Mouse (Mus musculus) macrophage (primary cell): ENCODE measurements around the gene Aqr. TPM values are rescaled to one million over a fixed set of nuclear protein-coding genes. Genes with fewer than 3 reads are reported as not detected.

Experiments
- H3K27ac ChIP-seq: fragments of 350-480 bp; formaldehyde crosslinking; 2 replicates; pipeline ENCODE4 v1.9.0; 2021
- H3K36me3 ChIP-seq: fragments of 350-480 bp; formaldehyde crosslinking; 2 replicates; pipeline ENCODE4 v1.9.0; 2021; ENCODE audit errors: inconsistent target
- H3K4me3 ChIP-seq: fragments of 350-480 bp; formaldehyde crosslinking; 2 replicates; pipeline ENCODE4 v1.9.0; 2021; ENCODE audit errors: inconsistent target
- H3K79me2 ChIP-seq: fragments of 350-480 bp; formaldehyde crosslinking; 2 replicates; pipeline ENCODE4 v1.9.0; 2021; ENCODE audit errors: inconsistent target
- WGBS: methylation state at CpG from one replicate; pipeline ENCODE4 v1.1.7; 2026; ENCODE audit warnings: inconsistent platforms; ENCODE audit not compliant: missing documents; 5-methylcytosine and 5-hydroxymethylcytosine counted together
- polyA plus RNA-seq: library from polyadenylated mRNA; stranded (reverse); fragments of 250-400 nt; gene quantifications from 3 replicates; pipeline ENCODE4 v1.2.4, GENCODE M21; 2018; ENCODE audit warnings: inconsistent platforms

Aqr gene
- polyA plus RNA-seq, 1 experiment from 2014 or later, result 41.1 TPM

DNA sequence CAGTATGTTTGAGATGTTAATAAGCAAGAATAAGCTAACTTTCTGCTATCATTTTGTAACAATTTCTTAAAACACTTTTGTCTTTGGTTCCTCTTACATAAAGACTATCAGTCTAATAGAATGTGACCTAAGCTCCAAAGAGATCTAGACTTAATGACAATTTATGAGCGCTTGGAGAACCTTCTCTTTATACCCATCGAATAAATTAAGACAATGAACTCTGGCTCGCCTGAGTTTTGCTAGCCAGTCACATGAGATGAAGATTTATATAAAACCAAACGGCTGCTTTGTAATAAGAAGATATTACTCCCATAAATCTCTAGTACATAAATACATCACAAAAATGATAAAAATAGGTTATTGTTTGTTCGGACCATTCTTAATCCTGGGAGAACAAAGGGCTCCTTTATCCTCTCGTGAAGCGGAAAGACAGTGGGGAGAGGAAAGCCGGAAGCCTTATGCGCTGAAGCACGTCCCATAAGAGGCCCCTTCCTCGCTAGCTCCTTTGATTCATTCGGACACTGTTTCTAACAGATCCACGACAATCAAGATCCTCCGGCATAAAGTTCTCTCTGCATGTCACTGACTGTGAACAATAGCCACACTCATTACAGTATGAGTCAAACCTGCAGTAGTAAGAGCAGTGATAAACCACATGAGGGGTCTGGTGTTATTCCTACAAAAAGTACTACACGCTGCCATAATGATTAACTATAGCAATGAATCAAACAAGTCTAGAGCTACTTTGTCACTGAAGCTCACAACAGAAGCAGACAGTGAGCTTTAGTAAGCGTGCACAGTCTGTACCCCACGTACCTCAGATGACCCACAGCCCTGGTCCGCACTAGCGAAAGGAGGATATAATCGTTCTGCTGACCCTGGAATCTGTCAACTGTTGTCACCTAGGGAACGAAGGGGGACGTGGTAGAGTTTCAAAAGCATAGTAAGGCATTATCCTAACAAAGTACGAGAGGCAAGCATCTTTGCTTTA, 79.2 kb downstream of the Aqr start:
- Histone ChIP-seq H3K36me3 (peaks cover 80% of the 10 kb centered on the region), H3K79me2 (no peaks in the 10 kb centered on the region), H3K4me3 (no peak overlapping the region), H3K27ac (no peak overlapping the region)
- 93% methylated on average over 23 of the region's 23 CpGs for WGBS

DNA sequence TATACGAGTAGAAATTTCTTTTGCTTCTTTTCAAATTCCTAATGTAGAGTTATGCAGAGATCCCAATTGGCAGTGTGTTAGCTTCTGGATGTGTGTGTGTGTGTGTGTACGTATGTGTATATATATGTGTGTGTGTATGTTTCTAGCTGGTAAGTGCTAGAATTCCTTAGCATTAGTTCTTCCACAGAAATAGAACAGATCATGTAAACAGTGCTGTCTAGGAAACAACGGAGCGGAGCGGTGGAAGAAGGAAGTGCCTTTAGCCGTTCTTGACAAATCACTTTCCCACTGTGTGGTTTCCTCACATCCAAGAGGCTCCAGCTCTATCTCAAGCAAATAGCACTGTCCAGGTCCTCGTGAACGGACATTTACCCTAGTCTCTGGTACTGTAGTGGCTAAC, 80.4 kb downstream of the Aqr start:
- no peak overlapping the region for H3K4me3 ChIP-seq
- no peak overlapping the region for H3K27ac ChIP-seq
- H3K79me2 ChIP-seq, result no peaks in the 10 kb centered on the region
- WGBS, result 90% methylated on average over 8 of the region's 8 CpGs
- peaks cover 80% of the 10 kb centered on the region; the same call in 1 of the 2 replicates for H3K36me3 ChIP-seq

DNA sequence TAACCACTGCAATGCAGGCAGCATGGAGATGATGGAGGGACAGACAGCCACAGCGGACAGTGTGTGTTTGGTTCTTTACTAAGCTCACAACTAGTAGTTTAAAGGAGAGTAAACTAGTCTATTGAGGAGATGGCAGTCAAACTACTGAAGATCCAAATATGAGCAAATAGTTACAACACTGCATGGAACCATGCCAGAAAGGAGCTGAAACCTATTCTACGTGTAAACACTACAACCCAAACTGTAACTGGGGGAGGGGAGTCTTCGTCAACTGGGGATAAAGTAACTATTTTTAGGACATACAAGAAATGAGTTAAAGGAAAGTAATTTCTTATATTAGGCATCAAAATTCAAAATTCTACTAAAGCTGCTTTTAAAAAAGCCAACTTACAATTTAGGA, 84.4 kb downstream of the Aqr start:
- Histone ChIP-seq H3K36me3 (peaks cover 66% of the 10 kb centered on the region; the same call in 1 of the 2 replicates), H3K79me2 (no peaks in the 10 kb centered on the region), H3K4me3 (no peak overlapping the region), H3K27ac (no peak overlapping the region)
- 92% methylated on average over 3 of the region's 3 CpGs for WGBS

- WGBS, result 95% methylated on average over 9 of the region's 9 CpGs
- Histone ChIP-seq H3K79me2 (no peaks in the 10 kb centered on the region), H3K4me3 (no peak overlapping the region), H3K36me3 (peaks cover 56% of the 10 kb centered on the region; the same call in 1 of the 2 replicates), H3K27ac (no peak overlapping the region)
Observed at GRCm38 (mm10) chr2:114100834-114101233, 86.0 kb downstream of the Aqr start.

DNA sequence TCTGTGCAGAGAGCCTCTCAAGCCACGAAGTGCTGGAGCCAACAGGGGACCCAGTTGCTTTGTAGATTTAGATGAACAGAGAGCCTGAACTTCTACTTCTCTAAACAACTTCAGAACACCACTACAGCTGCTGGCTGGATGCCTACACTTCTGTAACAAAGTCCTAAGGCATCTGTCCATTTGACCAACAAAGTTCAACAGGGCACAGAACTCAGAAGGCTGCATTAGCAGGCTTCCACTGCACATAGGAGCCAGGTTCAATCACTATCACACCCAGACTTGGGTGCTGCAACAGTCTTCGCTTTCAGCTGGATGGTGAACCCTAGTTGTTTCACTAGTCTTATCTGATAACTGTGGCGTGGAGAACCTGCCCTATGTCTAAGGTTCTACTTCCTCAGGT, 87.0 kb downstream of the Aqr start:
- H3K27ac ChIP-seq, result no peak overlapping the region
- H3K4me3 ChIP-seq, result no peak overlapping the region
- no peaks in the 10 kb centered on the region for H3K79me2 ChIP-seq
- 100% methylated on average over 3 of the region's 3 CpGs for WGBS
- peaks cover 46% of the 10 kb centered on the region; the same call in 1 of the 2 replicates for H3K36me3 ChIP-seq

DNA sequence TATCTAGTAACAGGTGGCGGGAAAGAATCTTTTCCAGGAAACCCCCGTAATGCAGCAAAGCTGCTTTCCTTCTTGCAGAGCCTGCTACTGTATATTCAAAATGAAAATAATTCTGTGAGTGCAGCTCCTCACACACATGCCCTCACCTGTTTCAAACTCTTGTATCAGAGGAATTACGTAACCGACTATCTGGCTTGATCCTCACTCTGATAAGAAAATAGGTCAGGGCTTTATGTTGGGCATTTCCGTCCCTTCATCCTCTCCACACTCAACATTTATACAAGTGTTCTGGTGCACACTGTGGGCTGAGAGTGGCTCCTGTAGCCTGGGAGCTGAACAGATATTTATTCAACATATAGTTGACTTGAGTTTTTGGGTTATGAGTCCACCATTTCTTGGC, 87.7 kb downstream of the Aqr start:
- WGBS, result 90% methylated on average over 5 of the region's 5 CpGs
- Histone ChIP-seq H3K79me2 (no peaks in the 10 kb centered on the region), H3K4me3 (no peak overlapping the region), H3K36me3 (peaks cover 39% of the 10 kb centered on the region; the same call in 1 of the 2 replicates), H3K27ac (no peak overlapping the region)

- H3K4me3 ChIP-seq, result no peak overlapping the region
- H3K36me3 ChIP-seq, result peaks cover 26% of the 10 kb centered on the region; the same call in 1 of the 2 replicates
- WGBS, result 84% methylated on average over 4 of the region's 4 CpGs
- no peaks in the 10 kb centered on the region for H3K79me2 ChIP-seq
- H3K27ac ChIP-seq, result no peak overlapping the region
Observed at GRCm38 (mm10) chr2:114097627-114098026, 89.2 kb downstream of the Aqr start.

DNA sequence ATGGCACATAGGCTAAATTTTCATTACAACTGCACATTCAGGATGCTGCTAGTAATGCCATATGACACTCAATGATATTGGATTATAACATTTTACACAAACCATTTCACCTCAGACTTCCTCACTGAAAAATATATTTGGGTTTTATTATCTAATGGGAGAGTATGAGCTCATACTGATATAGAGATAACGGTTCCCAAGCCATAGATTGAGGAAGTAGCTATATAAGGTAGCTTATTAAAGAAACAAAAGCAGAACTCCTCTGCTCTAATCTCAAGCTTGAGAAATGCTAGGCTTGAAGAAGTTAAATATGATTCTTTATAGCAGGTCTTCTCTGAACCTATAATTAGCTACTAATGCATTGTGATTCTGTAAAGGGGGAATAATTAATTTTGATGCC, 90.3 kb downstream of the Aqr start:
- H3K27ac ChIP-seq, result no peak overlapping the region
- H3K79me2 ChIP-seq, result no peaks in the 10 kb centered on the region
- H3K4me3 ChIP-seq, result no peak overlapping the region
- peaks cover 16% of the 10 kb centered on the region; the same call in 1 of the 2 replicates for H3K36me3 ChIP-seq
- WGBS, result 8% methylated on average over 1 of the region's 1 CpGs

- no peaks in the 10 kb centered on the region for H3K79me2 ChIP-seq
- WGBS, result 91% methylated on average over 5 of the region's 5 CpGs
Observed at GRCm38 (mm10) chr2:114095348-114095747, 91.5 kb downstream of the Aqr start.

GRCm38 (mm10) chr2:114094696-114095095, 92.1 kb downstream of the Aqr start:
- Histone ChIP-seq H3K4me3 (no peak overlapping the region), H3K79me2 (no peaks in the 10 kb centered on the region), H3K27ac (no peak overlapping the region), H3K36me3 (no peaks in the 10 kb centered on the region)
- 100% methylated on average over 1 of the region's 1 CpGs for WGBS

More at GRCm38 (mm10) chr2:114095348-114095747, 91.5 kb downstream of the Aqr start:
- Histone ChIP-seq H3K4me3 (no peak overlapping the region), H3K36me3 (peaks cover 4% of the 10 kb centered on the region; the same call in 1 of the 2 replicates), H3K27ac (no peak overlapping the region)

- WGBS, result 86% methylated on average over 9 of the region's 9 CpGs
- Histone ChIP-seq H3K36me3 (no peaks in the 10 kb centered on the region), H3K27ac (no peak overlapping the region), H3K4me3 (no peak overlapping the region), H3K79me2 (no peaks in the 10 kb centered on the region)
Observed at GRCm38 (mm10) chr2:114093577-114093976, 93.2 kb downstream of the Aqr start.

DNA sequence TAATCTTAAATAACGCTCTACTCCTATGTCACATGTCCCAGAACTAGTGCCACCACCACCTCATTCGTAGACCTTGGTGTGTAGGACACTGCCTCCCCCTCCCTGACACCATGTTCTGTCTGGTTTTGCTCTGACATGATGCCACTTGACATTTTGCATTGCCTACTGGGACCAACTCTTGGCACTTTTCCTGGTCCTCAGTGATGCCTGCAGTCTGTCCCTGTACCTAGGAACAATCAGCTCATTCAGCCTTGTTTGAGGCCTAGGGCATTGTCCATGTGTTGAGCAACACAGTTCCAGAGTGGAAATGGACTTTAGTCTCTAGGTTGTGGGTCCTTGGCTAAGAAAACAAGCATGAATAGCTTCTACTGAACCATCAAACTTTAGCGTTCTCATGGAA, 97.0 kb downstream of the Aqr start:
- no peak overlapping the region for H3K4me3 ChIP-seq
- H3K79me2 ChIP-seq, result no peaks in the 10 kb centered on the region
- H3K36me3 ChIP-seq, result no peaks in the 10 kb centered on the region
- no peak overlapping the region for H3K27ac ChIP-seq
- WGBS, result 79% methylated on average over 3 of the region's 3 CpGs

- Histone ChIP-seq H3K36me3 (no peaks in the 10 kb centered on the region), H3K4me3 (no peak overlapping the region), H3K27ac (no peak overlapping the region), H3K79me2 (no peaks in the 10 kb centered on the region)
- 45% methylated on average over 1 of the region's 1 CpGs for WGBS
Observed at GRCm38 (mm10) chr2:114087271-114087670, 99.6 kb downstream of the Aqr start.

- no peaks in the 10 kb centered on the region for H3K79me2 ChIP-seq
- 97% methylated on average over 2 of the region's 2 CpGs for WGBS
- no peak overlapping the region for H3K27ac ChIP-seq
- no peaks in the 10 kb centered on the region for H3K36me3 ChIP-seq
- no peak overlapping the region for H3K4me3 ChIP-seq
Observed at GRCm38 (mm10) chr2:114071876-114072275, 114.9 kb downstream of the Aqr start.

- Histone ChIP-seq H3K27ac (no peak overlapping the region), H3K36me3 (no peaks in the 10 kb centered on the region), H3K4me3 (no peak overlapping the region), H3K79me2 (no peaks in the 10 kb centered on the region)
- 94% methylated on average over 3 of the region's 3 CpGs for WGBS
Observed at GRCm38 (mm10) chr2:114066226-114066625, 120.6 kb downstream of the Aqr start.
